Mouse (Mus musculus) testis, postnatal 10 days (tissue): ENCODE results near the gene Gas7.

Experiments
- DNase-seq: peaks from one replicate; pipeline ENCODE4 v3.0.0; 2021; ENCODE audit warnings: low spot score

The Gas7 gene

GRCm38 (mm10) chr11:67577472-67577871 lies 122.2 kb downstream of the Gas7 start:
- DNase-seq = no peak

GRCm38 (mm10) chr11:67577994-67578393 lies 122.8 kb downstream of the Gas7 start:
- DNase-seq = no peak

GRCm38 (mm10) chr11:67579136-67579535 lies 123.9 kb downstream of the Gas7 start:
- DNase-seq = no peak

GRCm38 (mm10) chr11:67581549-67581948 lies 126.3 kb downstream of the Gas7 start:
- DNase-seq = peak; percentile 65

GRCm38 (mm10) chr11:67582570-67582969 lies 127.3 kb downstream of the Gas7 start:
- DNase-seq = no peak

GRCm38 (mm10) chr11:67585016-67585415 lies 129.8 kb downstream of the Gas7 start:
- no peak for DNase-seq

- DNase-seq = no peak
Observed at GRCm38 (mm10) chr11:67585629-67586028, 130.4 kb downstream of the Gas7 start.

- DNase-seq = peak; percentile 73
Observed at GRCm38 (mm10) chr11:67586231-67586994, 131.2 kb downstream of the Gas7 start.

GRCm38 (mm10) chr11:67588196-67588827 lies 133.1 kb downstream of the Gas7 start:
- no peak for DNase-seq

GRCm38 (mm10) chr11:67588828-67589314 lies 133.6 kb downstream of the Gas7 start:
- peak; percentile 71 for DNase-seq

- DNase-seq = no peak
Observed at GRCm38 (mm10) chr11:67596233-67596632, 141.0 kb downstream of the Gas7 start.

- DNase-seq = no peak
Observed at GRCm38 (mm10) chr11:67596856-67597255, 141.6 kb downstream of the Gas7 start.

- DNase-seq = no peak
Observed at GRCm38 (mm10) chr11:67597388-67597787, 142.2 kb downstream of the Gas7 start.

- DNase-seq = no peak
Observed at GRCm38 (mm10) chr11:67599141-67599540, 143.9 kb downstream of the Gas7 start.

GRCm38 (mm10) chr11:67600710-67601430 lies 145.6 kb downstream of the Gas7 start:
- no peak for DNase-seq

GRCm38 (mm10) chr11:67602711-67603369 lies 147.6 kb downstream of the Gas7 start:
- no peak for DNase-seq

- no peak for DNase-seq
Observed at GRCm38 (mm10) chr11:67604481-67604880, 149.2 kb downstream of the Gas7 start.

GRCm38 (mm10) chr11:67608114-67608683 lies 153.0 kb downstream of the Gas7 start:
- DNase-seq = no peak

GRCm38 (mm10) chr11:67612158-67612839 lies 157.1 kb downstream of the Gas7 start:
- no peak for DNase-seq

- DNase-seq = peak; percentile 58
Observed at GRCm38 (mm10) chr11:67616557-67617239, 161.5 kb downstream of the Gas7 start.

- no peak for DNase-seq
Observed at GRCm38 (mm10) chr11:67622340-67622739, 167.1 kb downstream of the Gas7 start.
